ENCODE assay signal across 8 mouse cellular contexts in the genomic region with DNA sequence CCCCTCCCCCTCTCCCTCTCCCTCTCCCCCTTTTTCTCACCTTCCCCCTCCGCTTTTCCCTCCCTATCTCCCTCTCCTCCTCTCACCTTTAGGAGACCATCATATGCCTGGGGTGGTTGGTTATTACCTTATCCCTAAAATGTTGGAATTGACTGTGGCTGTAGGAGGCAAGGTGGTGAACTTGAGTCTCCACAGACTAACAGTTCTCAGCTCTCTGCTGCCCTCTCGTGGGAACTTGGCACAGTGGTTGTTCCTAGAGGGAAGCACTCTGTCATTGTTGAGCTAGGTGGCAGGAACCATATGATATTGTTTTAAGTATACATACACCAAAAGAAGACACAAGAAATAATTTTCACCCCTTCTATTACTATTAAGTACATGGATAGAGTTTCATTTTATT.
DNase-seq lines count a peak whose midpoint lies in the region; ATAC-seq and TF ChIP-seq lines count a peak whose summit lies in the region.

No protein-coding gene starts in this region.

- H3K4me1 ChIP-seq in kidney, embryonic 16.5 days (ENCODE audit: insufficient read depth, low read length), result no peaks in the 10 kb centered on the region
- no peaks in the 10 kb centered on the region for H3K4me1 ChIP-seq in liver, adult 2 months (ENCODE audit: control insufficient read depth, insufficient read depth, low read length)

- no peak overlapping the region for H3K9ac ChIP-seq in kidney, embryonic 16.5 days (replicated peaks; ENCODE audit: low read length)
- no peak overlapping the region for H3K9ac ChIP-seq in liver, adult 2 months (ENCODE audit: low read depth, low read length)

- H3K79me2 ChIP-seq in liver, adult 2 months (ENCODE audit: control insufficient read depth, insufficient read depth, low read length), result no peaks in the 10 kb centered on the region

- WGBS in kidney, embryonic 16.5 days, result 17% methylated on average over 2 of the region's 2 CpGs
- WGBS in liver, adult 2 months, result 14% methylated on average over 2 of the region's 2 CpGs

- H3K4me2 ChIP-seq in kidney, embryonic 16.5 days (replicated peaks; ENCODE audit: low read depth, low read length), result no peak overlapping the region

- ATAC-seq in kidney, embryonic 16.5 days (ENCODE audit: low FRiP score, low TSS enrichment), result peak; percentile 67; the same call in 1 of the 2 replicates

- DNase-seq in 416B (ENCODE audit: low read depth) (peak; percentile 68), WW6 (ENCODE audit: low read depth, low spot score) (peak; percentile 18)
- peak; percentile 74 to 84 for DNase-seq in cerebellum, postnatal 25 days
- DNase-seq in gastrocnemius, postnatal 10 days, result peak; percentile 79
- peak; percentile 36 for DNase-seq in liver, adult 2 months (ENCODE audit: extremely low read depth, low read depth, low spot score)
- DNase-seq in ovary, adult 18-20 months (ENCODE audit: low spot score), result peak; percentile 3
- DNase-seq in urinary bladder, postnatal 10 days (ENCODE audit: low spot score), result peak; percentile 23

- TF ChIP-seq POLR2A in liver, adult 2 months (IDR thresholded peaks at IDR 0.05; ENCODE audit: extremely low read depth, insufficient read depth, low read length), result no peak

- no peak overlapping the region for H3K4me3 ChIP-seq in kidney, embryonic 16.5 days (ENCODE audit: low read length)
- H3K4me3 ChIP-seq in liver, adult 2 months (ENCODE audit: insufficient read depth, low read depth, low read length), result no peak overlapping the region

- H3K27ac ChIP-seq in kidney, embryonic 16.5 days (ENCODE audit: low read length), result no peak overlapping the region
- no peak overlapping the region for H3K27ac ChIP-seq in liver, adult 2 months (replicated peaks; ENCODE audit: insufficient read depth, low read depth, low read length)

- H3K27me3 ChIP-seq in kidney, embryonic 16.5 days (ENCODE audit: insufficient read depth, low read length), result no peaks in the 10 kb centered on the region
- H3K27me3 ChIP-seq in liver, adult 2 months (ENCODE audit: control insufficient read depth, insufficient read depth, low read length), result no peaks in the 10 kb centered on the region

- no peaks in the 10 kb centered on the region for H3K36me3 ChIP-seq in kidney, embryonic 16.5 days (ENCODE audit: insufficient read depth, low read length)
- no peaks in the 10 kb centered on the region for H3K36me3 ChIP-seq in liver, adult 2 months (ENCODE audit: control insufficient read depth, insufficient read depth, low read length)

- H3K9me3 ChIP-seq in kidney, embryonic 16.5 days (ENCODE audit: low read length), result no peaks in the 10 kb centered on the region

- TF ChIP-seq CTCF in liver, adult 2 months (IDR thresholded peaks at IDR 0.05; ENCODE audit: low read depth, low read length), result peak; percentile 67; the same call in 1 of the 2 replicates

Comparison
In these comparisons a context has a peak if more than half of its experiments do, and no peak if none do; other contexts are left out.
1. DNase-seq: peak in every context shown above with its lines; median percentile 79 in cerebellum, postnatal 25 days; 79 in gastrocnemius, postnatal 10 days; 68 in 416B; 36 in liver, adult 2 months; 23 in urinary bladder, postnatal 10 days; 18 in WW6; 3 in ovary, adult 18-20 months.